Mouse (Mus musculus) lung, postnatal 25 days (tissue): ENCODE results near the gene C1s1.
"Not testable (repeated sequence)": the region's sequence is repeated elsewhere in the genome, so short reads cannot be mapped to it uniquely, and the experiment has no call there.

Experiments
- DNase-seq: peaks from one replicate; pipeline ENCODE4 v3.0.0; 2022; ENCODE audit warnings: low spot score

The C1s1 gene

GRCm38 (mm10) chr6:124512355-124512836 lies 29.8 kb downstream of the C1s1 start, which contains the start of gene C1ra:
C1ra (plus strand) TSS chr6:124512405.
- peak; percentile 67 for DNase-seq

DNA sequence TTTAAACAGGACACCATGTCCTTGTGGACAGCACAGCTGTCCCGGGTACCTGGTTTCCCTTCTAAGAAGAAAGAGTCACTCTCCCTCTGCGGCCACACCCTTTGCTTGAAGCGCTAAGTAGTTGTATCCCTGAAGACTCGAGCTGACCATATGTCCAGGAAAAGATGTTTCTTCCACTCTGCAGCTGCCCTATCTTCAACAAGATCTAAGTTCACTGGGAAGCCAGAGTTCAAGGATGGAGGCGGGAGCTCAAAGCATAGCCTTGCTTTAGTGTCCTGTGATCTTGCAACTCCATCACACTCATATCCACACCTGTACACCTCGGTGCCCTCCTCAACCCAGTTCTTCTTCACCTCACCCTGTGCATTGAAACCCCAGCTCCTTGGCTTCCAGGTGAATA lies 30.2 kb downstream of the C1s1 start:
- no peak for DNase-seq

DNA sequence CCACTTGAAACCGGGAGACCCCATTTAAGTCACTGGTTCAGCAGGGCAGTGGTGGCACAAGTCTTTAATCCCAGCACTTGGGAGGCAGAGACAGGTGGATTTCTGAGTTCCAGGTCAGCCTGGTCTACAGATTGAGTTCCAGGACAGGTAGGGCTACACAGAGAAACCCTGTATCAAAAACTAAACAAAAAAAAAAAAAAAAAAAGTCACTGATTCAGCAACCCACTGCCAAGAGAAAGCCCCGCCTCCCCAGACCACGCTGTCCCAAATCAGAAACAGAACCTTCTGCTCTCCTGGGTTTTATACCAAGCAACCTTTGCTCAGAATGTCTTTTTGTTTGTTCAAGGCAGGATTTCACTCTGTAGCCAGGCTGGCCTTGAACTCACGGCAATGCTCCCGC lies 33.0 kb downstream of the C1s1 start:
- DNase-seq = not testable (repeated sequence)

DNA sequence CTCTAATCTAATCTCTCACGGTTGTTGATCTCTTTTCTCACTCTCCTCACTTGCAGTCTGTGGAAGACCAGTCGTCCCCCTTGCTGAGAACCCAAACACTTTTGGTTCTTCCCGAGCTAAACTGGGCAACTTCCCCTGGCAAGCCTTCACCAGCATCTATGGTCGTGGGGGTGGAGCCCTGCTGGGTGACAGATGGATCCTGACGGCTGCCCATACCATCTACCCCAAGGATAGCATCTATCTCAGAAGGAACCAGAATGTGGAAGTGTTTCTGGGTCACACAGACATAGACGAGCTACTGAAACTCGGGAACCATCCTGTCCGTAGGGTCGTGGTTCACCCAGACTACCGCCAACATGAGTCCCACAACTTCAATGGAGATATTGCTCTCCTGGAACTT lies 33.9 kb downstream of the C1s1 start:
- no peak for DNase-seq

GRCm38 (mm10) chr6:124506991-124507390 lies 35.2 kb downstream of the C1s1 start:
- no peak for DNase-seq

- DNase-seq = peak; percentile 46
Measured at GRCm38 (mm10) chr6:124505028-124505427, 37.1 kb downstream of the C1s1 start.

DNA sequence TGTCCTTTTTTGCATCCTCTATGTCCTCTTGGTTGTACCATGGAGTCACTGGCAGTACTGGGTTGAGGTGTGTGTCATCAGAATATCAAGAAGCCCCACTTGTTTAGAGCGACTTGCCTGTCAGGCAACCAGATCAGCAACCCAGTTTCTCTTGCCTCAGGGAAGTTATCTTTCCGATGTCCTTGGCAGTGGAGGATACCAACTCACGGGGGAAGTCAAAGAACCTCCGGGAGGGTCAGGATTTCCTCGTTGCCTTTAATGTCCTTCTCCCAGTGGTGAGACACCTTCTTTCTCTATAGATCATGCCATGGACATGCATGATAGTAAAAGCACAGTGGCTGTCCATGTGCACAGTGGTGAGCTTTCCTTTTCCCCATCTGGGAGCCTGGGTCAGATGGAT lies 40.1 kb downstream of the C1s1 start:
- no peak for DNase-seq

DNA sequence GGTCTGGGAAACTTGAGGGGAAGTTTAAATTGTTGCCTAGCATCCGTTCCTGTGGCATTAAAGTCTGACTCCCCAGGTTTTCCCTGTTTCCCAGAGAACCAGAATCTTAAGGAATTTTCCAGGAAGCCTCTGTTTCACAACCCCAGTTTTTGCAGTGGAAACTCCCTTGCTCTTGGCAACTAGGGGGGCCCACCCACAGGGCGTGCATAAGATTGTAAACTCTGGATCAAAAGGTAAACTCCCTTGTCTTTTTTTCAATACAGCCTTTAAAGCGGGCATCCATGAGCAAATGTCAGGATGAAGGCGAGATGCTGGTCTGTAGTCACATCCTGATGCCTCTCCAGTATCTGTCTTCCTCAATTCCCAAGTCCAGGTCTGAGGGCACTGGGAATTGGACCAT lies 40.7 kb downstream of the C1s1 start:
- DNase-seq = no peak

DNA sequence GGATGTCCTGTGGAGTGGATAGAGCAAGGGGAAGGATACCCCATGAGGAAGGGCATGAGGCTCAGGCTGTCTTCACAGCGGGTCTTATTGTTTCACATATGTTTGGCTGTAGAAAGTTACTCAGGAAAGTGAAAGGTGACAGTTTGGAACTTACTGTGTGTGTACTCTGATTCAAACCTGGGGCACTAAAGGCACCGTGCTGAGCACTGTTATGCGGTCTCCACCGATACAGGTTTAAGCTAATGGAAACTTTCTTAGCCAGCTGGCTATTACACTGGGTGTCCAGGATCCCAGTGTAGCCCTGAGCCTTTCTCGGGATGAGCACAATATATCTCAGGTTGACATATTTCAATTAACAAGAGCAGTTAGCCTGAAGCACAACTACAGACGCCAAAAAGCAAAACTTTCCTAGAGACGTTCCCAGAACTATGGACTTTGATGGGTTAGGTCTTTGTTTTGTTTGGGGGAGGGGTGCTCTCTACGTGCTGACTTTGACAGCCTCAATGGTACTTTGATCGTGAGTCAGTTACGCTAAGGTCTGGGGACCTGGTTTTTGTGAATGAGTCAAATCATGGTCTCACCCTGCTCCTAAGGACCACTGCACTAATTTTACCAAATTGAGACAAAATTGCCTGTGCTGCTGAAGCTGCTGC lies 42.1 kb downstream of the C1s1 start:
- DNase-seq = no peak

- no peak for DNase-seq
Measured at GRCm38 (mm10) chr6:124496054-124496453, 46.1 kb downstream of the C1s1 start.

- no peak for DNase-seq
Measured at GRCm38 (mm10) chr6:124493886-124494285, 48.3 kb downstream of the C1s1 start.

DNA sequence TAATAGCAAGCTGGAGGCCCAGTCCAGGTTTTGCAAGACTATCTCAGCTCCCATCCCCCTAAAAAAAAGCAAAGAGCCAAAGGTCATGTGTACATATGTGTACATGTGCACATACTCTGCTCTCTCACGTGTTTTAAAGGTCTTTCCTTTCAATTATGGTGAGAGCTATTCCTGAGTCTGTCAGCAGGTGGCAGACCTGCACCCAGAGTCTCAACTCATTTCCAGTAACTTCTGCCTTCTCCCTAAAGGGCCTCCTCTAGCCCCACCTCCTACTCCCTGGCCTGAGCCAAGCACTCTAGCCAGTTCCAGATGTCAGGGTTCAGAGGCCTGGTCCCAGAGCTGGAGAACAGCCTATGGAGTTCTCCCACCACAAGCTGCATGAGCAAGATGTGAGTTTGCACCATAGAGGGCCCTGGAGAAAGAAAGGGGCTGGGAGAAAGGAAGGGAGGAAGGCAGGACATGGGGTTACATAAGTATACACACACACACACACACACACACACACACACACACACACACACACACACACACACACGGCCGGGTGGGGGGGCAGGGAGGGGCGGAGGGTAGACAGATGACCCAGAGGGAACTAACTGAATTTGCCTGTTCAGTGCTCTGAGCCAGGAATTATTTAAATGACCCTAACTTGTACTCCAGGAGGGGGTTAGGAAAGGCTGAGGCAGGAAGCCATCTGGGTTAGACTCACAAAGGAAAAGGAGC lies 49.2 kb downstream of the C1s1 start, which contains the start of gene C1rl:
TSS of gene C1rl (plus strand) at position 272 of the 720 bp plus-strand sequence.
- DNase-seq = peak; percentile 87

- no peak for DNase-seq
Measured at GRCm38 (mm10) chr6:124491427-124491826, 50.7 kb downstream of the C1s1 start.

GRCm38 (mm10) chr6:124488952-124489351 lies 53.2 kb downstream of the C1s1 start:
- DNase-seq = no peak

GRCm38 (mm10) chr6:124487509-124487908 lies 54.6 kb downstream of the C1s1 start:
- DNase-seq = no peak

DNA sequence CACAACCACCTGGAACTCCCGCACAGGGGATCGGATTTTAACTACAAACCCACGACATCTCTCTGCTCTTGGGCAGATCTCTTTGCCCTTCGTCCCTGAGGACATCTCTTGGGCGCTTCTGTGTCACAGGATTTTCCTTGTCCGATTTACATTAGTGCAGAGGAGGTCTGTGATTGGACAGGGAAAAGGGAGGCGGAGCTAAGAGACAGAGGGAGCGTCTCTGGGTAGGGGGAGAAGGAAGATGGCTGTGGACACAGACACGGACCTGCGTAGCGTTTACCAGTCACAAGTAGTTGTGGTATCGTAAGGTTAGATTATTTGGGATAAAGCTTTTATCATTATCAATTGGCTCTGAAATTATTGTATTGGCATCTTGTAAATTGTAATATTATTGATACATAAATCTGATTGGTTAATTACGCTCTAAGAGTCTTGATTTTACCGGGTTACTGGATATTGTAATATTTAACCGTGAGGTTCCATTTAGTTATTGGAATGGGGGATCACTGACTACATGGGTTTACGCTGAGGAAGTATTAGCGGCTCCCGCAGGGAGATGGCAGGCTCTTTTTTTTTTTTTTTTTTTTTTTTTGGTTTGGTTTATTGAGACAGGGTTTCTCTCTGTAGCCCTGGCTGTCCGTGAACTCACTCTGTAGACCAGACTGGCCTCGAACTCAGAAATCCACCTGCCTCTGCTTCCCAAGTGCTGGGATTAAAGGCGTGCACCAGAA lies 56.6 kb downstream of the C1s1 start:
- DNase-seq = no peak

GRCm38 (mm10) chr6:124484851-124485250 lies 57.3 kb downstream of the C1s1 start:
- DNase-seq = no peak

DNA sequence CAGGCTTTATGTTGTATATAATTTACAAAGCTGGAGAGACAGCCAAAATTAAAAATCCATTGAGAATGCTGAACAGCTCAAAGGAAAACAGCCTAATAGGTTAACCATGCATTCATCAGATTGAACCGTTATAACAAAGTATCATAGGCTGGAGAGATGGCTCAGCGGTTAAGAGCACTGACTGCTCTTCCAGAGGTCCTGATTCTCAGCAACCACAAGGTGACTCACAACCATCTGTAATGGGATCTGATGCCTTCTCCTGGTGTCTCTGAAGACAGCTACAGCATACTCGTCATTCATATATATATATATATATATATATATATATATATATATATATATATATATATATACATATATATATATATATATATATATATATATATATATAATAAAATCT lies 58.3 kb downstream of the C1s1 start:
- DNase-seq = not testable (repeated sequence)

- peak; percentile 27 for DNase-seq
Measured at GRCm38 (mm10) chr6:124481571-124481970, 60.6 kb downstream of the C1s1 start.
